17 mouse cellular contexts compared by ENCODE assay signal in the genomic region with DNA sequence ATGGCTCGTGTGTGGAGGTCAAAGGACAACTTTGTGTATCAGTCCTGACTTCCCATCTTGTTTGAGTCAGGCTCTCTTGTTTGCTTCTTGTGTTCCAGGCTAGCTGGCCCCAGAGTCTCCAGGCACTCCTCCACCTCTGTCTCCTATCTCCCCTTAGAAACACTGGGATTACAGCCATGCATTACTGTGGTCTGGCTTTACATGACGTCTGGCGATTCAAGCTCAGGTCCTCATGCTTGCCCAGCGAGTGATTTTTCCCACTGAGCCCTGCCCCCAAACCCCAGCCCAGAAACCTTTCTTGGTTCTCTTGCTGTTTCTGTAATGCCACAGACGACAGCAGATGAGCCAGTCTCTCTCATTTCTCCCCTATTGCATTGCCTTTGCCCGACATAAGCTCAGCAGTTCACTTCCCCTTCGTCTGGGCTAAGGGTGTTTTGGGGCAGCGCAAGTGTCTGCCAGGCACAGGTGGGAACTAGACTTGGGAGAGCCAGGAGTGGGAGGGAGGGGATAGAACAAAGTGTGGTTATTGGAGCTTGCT. TPM values are rescaled to one million over a fixed set of nuclear protein-coding genes. Genes with fewer than 3 reads are reported as not detected.
"Had no signal": no experiment of that assay in that cellular context is flagged by ENCODE, and none has a peak within 500 bp of the region (broad histone marks: within the 10 kb centered on the region; RNA-seq: fewer than 3 reads in every experiment).

No protein-coding gene starts in this region.

- DNase-seq: kidney, adult 2 months; kidney, postnatal 14 days; lung, embryonic 14.5 days; thymus, adult 2 months; thymus, postnatal 36 days had no signal

- H3K9ac ChIP-seq: kidney, embryonic 15.5 days; liver, embryonic 15.5 days; lung, embryonic 14.5 days; midbrain, embryonic 15.5 days; neural tube, embryonic 12.5 days; stomach, embryonic 15.5 days had no signal

- H3K9me3 ChIP-seq: kidney, embryonic 15.5 days; limb, embryonic 10.5 days; liver, embryonic 15.5 days; midbrain, embryonic 15.5 days; neural tube, embryonic 12.5 days; stomach, embryonic 15.5 days had no signal

- ATAC-seq: midbrain, embryonic 15.5 days had no signal

- H3K4me3 ChIP-seq: kidney, embryonic 15.5 days; limb, embryonic 10.5 days; liver, embryonic 15.5 days; midbrain, embryonic 15.5 days; neural tube, embryonic 12.5 days; stomach, embryonic 15.5 days had no signal

- H3K4me2 ChIP-seq: kidney, embryonic 15.5 days; liver, embryonic 11.5 days; liver, embryonic 15.5 days; lung, embryonic 14.5 days; midbrain, embryonic 15.5 days; neural tube, embryonic 12.5 days; stomach, embryonic 15.5 days had no signal

- H3K27me3 ChIP-seq: kidney, embryonic 15.5 days; liver, embryonic 15.5 days; midbrain, embryonic 15.5 days; neural tube, embryonic 12.5 days; stomach, embryonic 15.5 days had no signal

- H3K4me1 ChIP-seq: liver, embryonic 15.5 days had no signal

- H3K27ac ChIP-seq: kidney, embryonic 15.5 days; limb, embryonic 10.5 days; liver, embryonic 15.5 days; midbrain, embryonic 15.5 days; neural tube, embryonic 12.5 days; stomach, embryonic 15.5 days had no signal

- H3K36me3 ChIP-seq: kidney, embryonic 15.5 days; limb, embryonic 10.5 days; liver, embryonic 15.5 days; midbrain, embryonic 15.5 days; neural tube, embryonic 12.5 days; stomach, embryonic 15.5 days had no signal

RNA-seq across cellular contexts. Expression of a gene that starts 8.0 kb away (rescaled TPM):
- total RNA-seq: megakaryocyte progenitor cell, adult 5-6 weeks; monocyte, adult 5-6 weeks; neutrophil, adult 5-6 weeks had no signal
- polyA plus RNA-seq: large intestine, adult 2 months; limb, embryonic 10.5 days; liver, embryonic 11.5 days; liver, embryonic 15.5 days; lung, embryonic 14.5 days; spleen, adult 2 months; stomach, embryonic 15.5 days had no signal
